Mouse (Mus musculus): ENCODE results near the gene Mrps10.
A peak's percentile ranks its signal among the peaks of the same experiment; 100 is the strongest.

- TF ChIP-seq CTCF (IDR thresholded peaks at IDR 0.05; ENCODE audit: low read depth, low read length) (peak; percentile 73), POLR2A (IDR thresholded peaks at IDR 0.05; ENCODE audit: extremely low read depth, insufficient read depth, low read length) (no peak)
Observed at GRCm38 (mm10) chr17:47386649-47387048, 18.0 kb downstream of the Mrps10 start.
